Mouse (Mus musculus): Measurements from ENCODE around the gene Oscp1.
"Not testable (repeated sequence)": the region's sequence is repeated elsewhere in the genome, so short reads cannot be mapped to it uniquely, and the experiment has no call there.

Gene Oscp1

DNA sequence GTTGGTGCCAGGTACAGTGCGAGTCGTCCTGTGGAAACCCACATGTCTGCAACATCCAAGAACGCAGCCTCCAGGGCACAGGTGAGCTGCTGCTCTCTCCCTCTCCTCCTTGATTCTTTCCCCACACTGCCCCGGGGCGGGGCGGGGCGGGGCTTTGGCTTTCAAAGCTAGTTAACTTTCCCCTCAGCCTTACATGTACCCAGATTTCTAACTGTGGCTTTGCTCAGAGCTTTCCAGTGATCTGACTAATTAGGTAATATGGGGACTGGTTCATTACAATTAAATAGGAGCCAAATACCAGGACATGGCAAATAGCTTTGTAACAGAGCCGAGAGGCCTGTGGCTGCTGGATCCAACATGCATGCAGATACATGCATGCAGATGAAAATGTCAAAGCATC is 26.0 kb downstream of the Oscp1 start:
- no peak for DNase-seq

- peak; percentile 76 for DNase-seq
These were observed 27.7 kb downstream of the Oscp1 start for GRCm38 (mm10) chr4:126085996-126086576.

- DNase-seq = no peak
These were observed 31.9 kb downstream of the Oscp1 start for GRCm38 (mm10) chr4:126090101-126090847.

DNA sequence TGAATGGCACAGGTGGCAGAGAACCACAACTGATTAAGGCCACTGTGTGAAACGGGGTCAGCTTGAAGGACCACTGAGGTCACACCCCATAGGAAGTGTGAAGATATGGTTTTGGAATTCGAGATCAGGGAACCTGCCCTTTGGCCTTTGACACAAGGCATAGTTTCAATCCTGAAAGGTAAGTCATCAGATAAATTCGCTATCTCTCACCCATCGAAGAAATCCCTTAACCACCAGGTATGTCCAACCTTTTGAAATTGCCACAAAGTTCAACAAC is 32.4 kb downstream of the Oscp1 start:
- no peak for DNase-seq

- DNase-seq = no peak
These were observed 33.5 kb downstream of the Oscp1 start for GRCm38 (mm10) chr4:126091873-126092272.

DNA sequence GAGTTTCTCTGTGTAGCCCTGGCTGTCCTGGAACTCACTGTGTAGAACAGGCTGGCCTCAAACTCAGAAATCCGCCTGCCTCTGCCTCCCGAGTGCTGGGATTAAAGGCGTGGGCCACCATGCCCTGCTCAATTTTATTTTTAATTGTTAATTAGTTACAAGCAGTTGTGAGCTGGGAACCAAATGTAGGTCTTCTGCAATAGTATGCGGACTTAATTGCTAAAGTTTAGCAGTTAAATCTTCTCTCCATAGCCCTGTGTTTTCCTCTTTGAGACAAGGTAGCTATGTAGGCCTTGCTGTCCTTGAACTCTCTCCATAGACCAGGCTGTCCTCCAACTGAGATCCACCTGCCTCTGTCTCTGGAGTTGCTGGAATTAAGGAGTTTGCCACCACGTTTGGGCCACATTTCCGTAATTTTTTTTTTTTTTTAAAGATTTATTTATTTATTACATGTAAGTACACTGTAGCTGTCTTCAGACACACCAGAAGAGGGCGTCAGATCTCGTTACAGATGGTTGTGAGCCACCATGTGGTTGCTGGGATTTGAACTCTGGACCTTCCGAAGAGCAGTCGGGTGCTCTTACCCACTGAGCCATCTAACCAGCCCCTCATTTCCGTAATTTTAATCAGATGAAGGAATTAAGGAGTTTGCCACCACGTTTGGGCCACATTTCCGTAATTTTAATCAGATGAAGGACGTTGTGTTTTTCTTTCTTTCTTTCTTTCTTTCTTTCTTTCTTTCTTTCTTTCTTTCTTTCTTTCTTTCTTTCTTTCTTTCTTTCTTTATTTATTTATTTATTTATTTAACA is 37.5 kb downstream of the Oscp1 start:
- DNase-seq = not testable (repeated sequence)

GRCm38 (mm10) chr4:126096464-126097111 is 38.2 kb downstream of the Oscp1 start, which contains the start of gene Lsm10:
Gene Lsm10 (plus strand): TSS chr4:126096623.
- DNase-seq = peak; percentile 92

GRCm38 (mm10) chr4:126097711-126098253 is 39.4 kb downstream of the Oscp1 start:
- DNase-seq = no peak

GRCm38 (mm10) chr4:126099365-126099764 is 41.0 kb downstream of the Oscp1 start:
- no peak for DNase-seq

GRCm38 (mm10) chr4:126100764-126101163 is 42.4 kb downstream of the Oscp1 start:
- DNase-seq = no peak

- no peak for DNase-seq
These were observed 43.9 kb downstream of the Oscp1 start for GRCm38 (mm10) chr4:126102061-126102841.

GRCm38 (mm10) chr4:126103057-126103581 is 44.8 kb downstream of the Oscp1 start:
- DNase-seq = peak; percentile 69

DNA sequence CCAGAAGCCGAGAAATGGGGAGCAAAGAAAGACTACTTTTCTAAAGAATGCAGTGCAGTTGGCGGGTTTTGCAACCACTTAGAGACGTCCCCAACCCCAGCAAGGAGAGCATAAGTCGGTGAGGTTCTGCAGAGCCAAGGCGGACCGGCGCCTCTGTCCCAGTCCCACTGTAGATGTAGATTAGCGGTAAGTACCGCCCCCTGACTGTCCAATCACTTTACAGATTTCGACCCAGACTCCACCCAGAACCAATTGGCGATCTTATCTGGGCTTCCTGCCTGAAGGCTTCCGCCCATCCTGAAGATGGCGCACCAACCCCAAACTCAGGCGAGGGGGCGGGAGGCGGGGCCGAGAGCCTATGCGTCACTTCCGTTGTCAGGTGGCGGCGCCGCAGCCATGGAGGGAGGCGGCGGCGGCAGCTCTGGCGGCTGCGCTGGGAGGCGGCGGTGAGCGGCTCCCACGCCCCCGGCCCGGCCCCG is 45.3 kb downstream of the Oscp1 start, which contains the start of gene Stk40:
Stk40 (plus strand) TSS at position 368 of the 479 bp plus-strand sequence.
- peak; percentile 95 for DNase-seq

- peak; percentile 48 for DNase-seq
These were observed 46.1 kb downstream of the Oscp1 start for GRCm38 (mm10) chr4:126104261-126105075.

DNA sequence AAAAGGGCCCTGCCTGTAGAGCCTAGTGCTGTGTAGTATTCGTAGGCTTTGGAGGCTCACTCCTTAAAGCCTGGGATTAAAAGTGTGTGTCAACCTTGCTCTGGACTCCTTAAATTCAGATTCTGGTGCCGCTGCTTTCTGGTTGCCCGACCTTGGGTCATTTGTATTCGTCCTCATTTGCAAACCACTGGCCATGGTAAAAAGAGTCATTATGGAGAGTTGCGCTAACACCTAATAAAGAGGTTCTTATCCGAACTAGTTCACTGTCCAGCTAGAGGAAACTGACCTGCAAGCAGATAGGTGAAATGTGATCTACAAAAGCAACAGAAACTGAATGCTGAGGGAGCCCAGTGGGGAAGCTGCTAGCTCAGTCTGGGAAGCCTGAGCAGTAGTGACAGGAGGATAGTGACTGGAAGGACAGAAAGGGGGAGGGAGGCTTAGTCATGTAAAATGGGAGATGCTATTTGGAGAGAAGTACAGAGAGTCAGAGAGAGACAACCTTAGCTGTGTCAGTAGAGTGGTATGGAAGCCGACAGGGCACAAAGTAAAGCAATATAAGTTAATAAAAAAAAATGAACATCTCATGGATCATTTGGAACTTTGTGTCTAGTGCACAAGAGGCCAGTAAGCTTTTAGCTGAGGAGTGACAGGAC is 46.9 kb downstream of the Oscp1 start:
- DNase-seq = no peak

DNA sequence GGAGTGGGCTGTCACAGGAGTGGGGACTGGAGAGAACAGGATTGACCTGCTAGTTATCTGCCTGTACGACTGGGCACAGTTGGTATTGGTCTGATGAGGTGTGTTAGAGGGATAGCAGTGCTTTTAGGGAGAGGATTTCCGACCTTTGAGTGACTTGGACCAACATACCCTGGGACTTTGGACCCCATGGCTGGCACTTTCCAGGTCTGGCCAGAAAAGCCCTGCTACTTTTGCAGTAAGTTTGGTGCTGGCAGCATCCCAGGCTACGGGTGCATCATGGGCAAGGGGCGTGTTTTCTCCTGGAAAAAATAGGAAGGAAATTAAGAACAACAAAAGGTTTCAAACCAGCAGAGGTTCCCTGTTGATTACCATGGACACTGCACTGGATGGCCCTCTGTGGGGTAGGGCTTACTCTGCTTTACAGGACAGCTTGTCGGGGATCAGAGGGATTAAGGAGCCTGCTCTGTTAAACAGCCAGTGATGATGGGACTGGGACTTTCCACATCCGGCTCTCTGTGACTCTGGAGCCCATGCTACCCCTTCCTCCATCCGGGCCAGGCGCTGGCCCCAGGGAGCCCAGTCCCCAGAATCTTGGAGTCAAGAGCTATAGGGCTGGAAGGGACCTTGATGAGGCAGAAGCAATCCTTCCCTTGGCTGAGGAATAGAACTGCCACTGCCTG is 49.8 kb downstream of the Oscp1 start:
- DNase-seq = no peak

DNA sequence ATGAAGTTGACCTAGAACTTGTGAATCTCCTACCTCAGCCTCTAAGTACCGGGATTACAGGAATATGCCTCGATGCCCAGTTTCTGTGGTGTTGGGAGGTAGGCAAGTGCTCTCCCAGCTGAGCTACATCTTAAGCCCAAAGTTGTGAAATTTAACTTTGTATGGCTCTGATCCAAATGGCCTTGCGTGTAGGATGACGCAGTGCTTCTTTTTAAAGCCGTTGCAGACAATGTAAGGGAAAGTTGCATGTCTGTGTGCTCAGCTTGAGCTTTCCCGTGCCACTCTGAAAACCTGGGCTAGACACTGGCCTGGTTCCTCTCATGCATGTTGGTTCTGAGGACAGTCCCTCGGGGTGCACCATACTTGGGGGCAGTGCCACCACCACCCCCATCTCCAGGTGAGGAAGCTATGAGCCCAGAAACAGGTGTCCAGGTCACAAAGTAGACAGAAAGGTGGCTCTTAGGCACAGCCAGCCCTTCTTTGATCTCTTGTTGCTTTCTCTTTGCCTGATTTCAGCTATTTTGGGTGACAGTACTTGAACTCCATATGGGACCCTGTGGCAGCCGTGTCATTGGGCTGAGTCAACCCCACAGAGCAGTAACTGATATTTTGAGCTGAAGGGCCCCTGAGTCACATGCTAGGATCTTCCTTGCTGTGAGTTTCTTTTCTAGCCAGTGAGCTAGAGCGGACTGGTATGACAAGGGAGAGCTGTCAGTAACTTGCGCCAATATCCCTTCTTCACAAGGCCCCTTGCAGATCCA is 51.4 kb downstream of the Oscp1 start:
- DNase-seq = no peak

GRCm38 (mm10) chr4:126110374-126111152 is 52.2 kb downstream of the Oscp1 start:
- peak; percentile 44 for DNase-seq
